Mouse (Mus musculus): ENCODE measurements around the gene Gcgr. TPM values are rescaled to one million over a fixed set of nuclear protein-coding genes. Genes with fewer than 3 reads are reported as not detected.

Gene Gcgr
- total and polyA plus RNA-seq, 3 experiments, result 0.09 to 0.20 (median 0.13) TPM

DNA sequence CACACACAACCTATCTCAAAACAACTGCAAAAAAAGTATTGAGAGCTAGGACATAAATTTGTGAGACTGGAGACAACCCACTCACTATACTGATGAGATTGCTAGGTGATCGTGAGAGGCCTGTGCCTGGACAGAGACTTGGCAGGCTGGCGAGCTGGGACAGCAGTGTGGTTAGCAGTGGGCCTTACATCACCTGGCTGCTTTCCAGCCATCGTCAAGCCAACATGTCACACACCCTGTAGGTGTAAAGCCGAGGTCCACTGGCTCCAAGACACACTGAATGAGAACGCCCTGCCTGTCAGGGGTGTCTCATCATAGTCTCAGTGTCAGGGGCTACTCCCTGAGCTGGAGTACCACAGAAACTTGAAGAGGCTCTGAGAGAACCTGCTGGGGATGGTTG, 22.2 kb downstream of the Gcgr start:
- H3K9me3 ChIP-seq (replicated peaks; ENCODE audit: low read length), result peaks cover 4% of the 10 kb centered on the region
- H3K36me3 ChIP-seq (replicated peaks in 1 of 2; ENCODE audit: control insufficient read depth in 1 of 2, insufficient read depth in 1 of 2, low read length in 1 of 2), result peaks cover 0 to 20% of the 10 kb centered on the region in 2 experiments
- TF ChIP-seq SIN3A (IDR thresholded peaks at IDR 0.05; ENCODE audit: low read length), result no peak
- TF ChIP-seq RAD21 (IDR thresholded peaks at IDR 0.05; ENCODE audit: low read depth, low read length), result no peak
- TF ChIP-seq JUND (conservative IDR thresholded peaks at IDR 0.05; ENCODE audit: low read depth, low read length), result no peak
- TF ChIP-seq MXI1 (IDR thresholded peaks at IDR 0.05; ENCODE audit: low read depth, low read length), result no peak
- no peak for TF ChIP-seq IRF4 (IDR thresholded peaks at IDR 0.05; ENCODE audit: low read depth, low read length)
- no peak for TF ChIP-seq MAZ (IDR thresholded peaks at IDR 0.05; ENCODE audit: low read depth, low read length)
- peaks cover 16 to 22% of the 10 kb centered on the region in 2 experiments for H3K4me1 ChIP-seq (ENCODE audit: control insufficient read depth in 1 of 2, insufficient read depth in 2 of 2)
- DNase-seq (ENCODE audit: extremely low read depth), result no peak
- no peak overlapping the region for H3K4me2 ChIP-seq (ENCODE audit: insufficient read depth, low read depth, poor library complexity, severe bottlenecking)
- in situ Hi-C loops (cut with MboI; ENCODE audit: low pct_ligation_motif_present, low pct_unique_long_range_greater_than_20kb, low sequenced_read_pairs), result no loop called here
- H3K79me2 ChIP-seq (replicated peaks; ENCODE audit: control insufficient read depth, extremely low read depth, insufficient read depth, poor library complexity, severe bottlenecking), result no peaks in the 10 kb centered on the region
- H3K4me3 ChIP-seq (replicated peaks in 1 of 3; ENCODE audit: low read depth in 2 of 3, low read length in 2 of 3, poor library complexity in 1 of 3), result no peak overlapping the region
- no peaks in the 10 kb centered on the region for H3K27me3 ChIP-seq (replicated peaks)
- H3K9ac ChIP-seq (ENCODE audit: insufficient read depth, low read depth), result no peak overlapping the region
- dilution Hi-C loops (cut with MboI; ENCODE audit: extremely low pct_ligation_motif_present, extremely low pct_unique_long_range_greater_than_20kb, low sequenced_read_pairs), result no loop called here
- no peak overlapping the region for H3K27ac ChIP-seq (ENCODE audit: insufficient read depth, low read depth)

DNA sequence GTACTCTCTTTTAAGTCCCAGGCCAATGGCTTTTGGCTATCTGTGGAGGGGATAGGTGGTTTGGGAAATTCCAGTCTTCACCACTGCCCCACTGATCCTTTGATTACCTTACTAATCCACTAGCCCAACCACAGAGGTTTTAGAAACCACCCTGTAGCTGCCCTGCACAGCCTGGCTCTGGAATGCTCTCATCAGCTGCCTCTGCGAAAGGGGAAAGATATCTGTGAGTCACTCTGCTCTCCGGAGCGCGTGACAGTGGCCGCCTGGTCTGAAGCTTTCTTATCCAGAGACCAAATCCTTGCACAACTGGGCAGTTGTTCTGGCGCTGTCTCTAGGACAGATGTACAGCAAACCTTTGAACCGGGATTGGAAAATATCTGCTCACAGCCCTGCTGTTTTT, 24.3 kb downstream of the Gcgr start:
- Histone ChIP-seq H3K4me2 (ENCODE audit: insufficient read depth, low read depth, poor library complexity, severe bottlenecking) (no peak overlapping the region), H3K4me1 (ENCODE audit: control insufficient read depth in 1 of 2, insufficient read depth in 2 of 2) (peaks cover 9 to 10% of the 10 kb centered on the region in 2 experiments; a peak in 3 of 4 replicates), H3K27ac (ENCODE audit: insufficient read depth, low read depth) (no peak overlapping the region), H3K79me2 (replicated peaks; ENCODE audit: control insufficient read depth, extremely low read depth, insufficient read depth, poor library complexity, severe bottlenecking) (no peaks in the 10 kb centered on the region), H3K4me3 (replicated peaks in 1 of 3; ENCODE audit: low read depth in 2 of 3, low read length in 2 of 3, poor library complexity in 1 of 3) (no peak overlapping the region), H3K9me3 (replicated peaks; ENCODE audit: low read length) (peaks cover 4% of the 10 kb centered on the region), H3K9ac (ENCODE audit: insufficient read depth, low read depth) (no peak overlapping the region), H3K36me3 (replicated peaks in 1 of 2; ENCODE audit: control insufficient read depth in 1 of 2, insufficient read depth in 1 of 2, low read length in 1 of 2) (peaks cover 4 to 26% of the 10 kb centered on the region in 2 experiments), H3K27me3 (replicated peaks) (no peaks in the 10 kb centered on the region)
- dilution Hi-C loops (cut with MboI; ENCODE audit: extremely low pct_ligation_motif_present, extremely low pct_unique_long_range_greater_than_20kb, low sequenced_read_pairs), result no loop called here
- in situ Hi-C loops (cut with MboI; ENCODE audit: low pct_ligation_motif_present, low pct_unique_long_range_greater_than_20kb, low sequenced_read_pairs), result no loop called here
- no peak for TF ChIP-seq CTCF (conservative IDR thresholded peaks at IDR 0.05 in 1 of 2, IDR thresholded peaks at IDR 0.05 in 1 of 2; ENCODE audit: low read depth in 2 of 2, low read length in 2 of 2)
- TF ChIP-seq MEF2A (IDR thresholded peaks at IDR 0.05; ENCODE audit: borderline replicate concordance, low read depth, low read length), result no peak
- no peak for DNase-seq (ENCODE audit: extremely low read depth)

DNA sequence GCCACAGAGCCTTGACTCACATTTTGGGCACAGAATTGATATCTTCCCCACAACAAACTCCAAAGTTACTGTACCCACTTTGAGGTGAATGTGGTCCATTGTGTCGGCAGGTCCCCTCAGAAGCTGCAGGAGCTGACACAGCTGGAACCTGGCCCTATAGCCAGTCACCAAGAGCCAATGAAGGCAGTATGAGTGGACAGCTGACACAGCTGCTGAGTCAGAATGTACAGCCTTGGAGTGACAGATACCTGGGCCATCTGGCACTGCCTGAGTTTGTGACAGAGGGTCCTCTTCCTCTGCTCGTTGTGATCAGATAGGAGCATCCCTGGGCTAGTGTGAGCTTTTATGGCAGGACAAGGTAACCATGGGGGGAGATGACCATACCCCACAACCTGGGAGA, 24.8 kb downstream of the Gcgr start:
- Histone ChIP-seq H3K4me2 (ENCODE audit: insufficient read depth, low read depth, poor library complexity, severe bottlenecking) (no peak overlapping the region), H3K27ac (ENCODE audit: insufficient read depth, low read depth) (no peak overlapping the region), H3K9ac (ENCODE audit: insufficient read depth, low read depth) (no peak overlapping the region), H3K9me3 (replicated peaks; ENCODE audit: low read length) (peaks cover 4% of the 10 kb centered on the region), H3K27me3 (replicated peaks) (no peaks in the 10 kb centered on the region), H3K36me3 (replicated peaks in 1 of 2; ENCODE audit: control insufficient read depth in 1 of 2, insufficient read depth in 1 of 2, low read length in 1 of 2) (peaks cover 8 to 30% of the 10 kb centered on the region in 2 experiments), H3K79me2 (replicated peaks; ENCODE audit: control insufficient read depth, extremely low read depth, insufficient read depth, poor library complexity, severe bottlenecking) (no peaks in the 10 kb centered on the region), H3K4me1 (ENCODE audit: control insufficient read depth in 1 of 2, insufficient read depth in 2 of 2) (peaks cover 6 to 9% of the 10 kb centered on the region in 2 experiments; a peak in 3 of 4 replicates), H3K4me3 (replicated peaks in 1 of 3; ENCODE audit: low read depth in 2 of 3, low read length in 2 of 3, poor library complexity in 1 of 3) (no peak overlapping the region)
- in situ Hi-C loops (cut with MboI; ENCODE audit: low pct_ligation_motif_present, low pct_unique_long_range_greater_than_20kb, low sequenced_read_pairs) (no loop called here), dilution Hi-C loops (cut with MboI; ENCODE audit: extremely low pct_ligation_motif_present, extremely low pct_unique_long_range_greater_than_20kb, low sequenced_read_pairs) (no loop called here)
- no peak for DNase-seq (ENCODE audit: extremely low read depth)
- TF ChIP-seq POLR2A (IDR thresholded peaks at IDR 0.05; ENCODE audit: low read depth, low read length) (no peak), BHLHE40 (IDR thresholded peaks at IDR 0.05; ENCODE audit: low read depth, low read length) (no peak), JUND (conservative IDR thresholded peaks at IDR 0.05; ENCODE audit: low read depth, low read length) (no peak), ZKSCAN1 (IDR thresholded peaks at IDR 0.05; ENCODE audit: borderline replicate concordance, low read depth, low read length) (no peak), JUN (IDR thresholded peaks at IDR 0.05; ENCODE audit: insufficient read depth, low read depth, low read length) (no peak), TBP (conservative IDR thresholded peaks at IDR 0.05; ENCODE audit: low read depth, low read length) (no peak), CHD1 (IDR thresholded peaks at IDR 0.05; ENCODE audit: low read depth, low read length) (no peak), EP300 (IDR thresholded peaks at IDR 0.05; ENCODE audit: low read length) (no peak), ZNF384 (IDR thresholded peaks at IDR 0.05; ENCODE audit: low read depth, low read length) (no peak), IRF4 (IDR thresholded peaks at IDR 0.05; ENCODE audit: low read depth, low read length) (no peak)
